Mouse (Mus musculus) erythroblast, embryonic 14.5 days (primary cell): ENCODE measurements around the gene Mrgpra4. TPM values are rescaled to one million over a fixed set of nuclear protein-coding genes. Genes with fewer than 3 reads are reported as not detected.

ENCODE experiments used
- H3K27me3 ChIP-seq: 2 replicates; pipeline ENCODE4 v1.6.1; 2012; ENCODE audit warnings: inconsistent platforms; ENCODE audit not compliant: control insufficient read depth
- H3K36me3 ChIP-seq: 2 replicates; pipeline ENCODE4 v1.6.1; 2012; ENCODE audit warnings: mild to moderate bottlenecking, inconsistent platforms; ENCODE audit not compliant: control insufficient read depth
- H3K4me1 ChIP-seq: 2 replicates; pipeline ENCODE4 v1.6.1; 2012; ENCODE audit warnings: inconsistent platforms; ENCODE audit not compliant: control insufficient read depth
- H3K4me3 ChIP-seq: replicated peaks from 2 replicates; pipeline ENCODE3; 2012; ENCODE audit warnings: moderate library complexity, mild to moderate bottlenecking, inconsistent platforms
- H3K9me3 ChIP-seq: 2 replicates; pipeline ENCODE4 v1.6.1; 2012; ENCODE audit warnings: low read length, inconsistent platforms, mixed read lengths; ENCODE audit not compliant: control insufficient read depth
- GATA1 ChIP-seq: IDR thresholded peaks from 2 replicates; pipeline ENCODE4 v1.6.1; 2012; ENCODE audit warnings: low read length, inconsistent platforms, mixed read lengths
- TAL1 ChIP-seq: IDR thresholded peaks from 3 replicates; pipeline ENCODE4 v1.6.1; 2012; ENCODE audit warnings: low read length, inconsistent platforms, mixed read lengths
- polyA plus RNA-seq: library from polyadenylated mRNA; stranded (reverse); fragments of >175 nt; gene quantifications from 2 replicates; pipeline ENCODE4 v1.2.3, GENCODE M21; 2012

The Mrgpra4 gene
- polyA plus RNA-seq = not detected in 2 replicates

DNA sequence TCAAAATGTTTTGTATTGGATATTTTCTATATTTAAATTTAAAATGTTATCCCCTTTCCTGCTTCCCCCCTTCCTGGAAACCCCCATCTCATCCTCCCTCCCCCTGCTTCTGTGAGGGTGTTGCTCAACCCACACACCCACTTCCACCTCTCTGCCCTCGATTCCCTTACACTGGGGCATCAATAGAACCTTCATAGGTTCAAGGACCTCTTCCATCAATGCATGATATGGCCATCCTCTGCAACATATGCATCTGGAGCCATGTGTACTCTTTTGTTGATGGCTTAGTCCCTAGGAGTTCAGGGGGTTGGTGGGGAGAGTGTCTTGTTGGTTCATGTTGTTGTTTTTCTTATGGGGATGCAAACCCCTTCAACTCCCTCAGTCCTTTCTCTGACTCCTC, at the start of gene Mrgpra4:
Gene Mrgpra4 (minus strand): TSS at position 101 of the 400 bp plus-strand sequence.
- no peaks in the 10 kb centered on the region for H3K4me1 ChIP-seq
- H3K36me3 ChIP-seq = no peaks in the 10 kb centered on the region
- TF ChIP-seq TAL1 (no peak), GATA1 (no peak)
- no peak within 1 kb of the TSS for H3K4me3 ChIP-seq
- no peaks in the 10 kb centered on the region for H3K27me3 ChIP-seq
- peaks cover 4% of the 10 kb centered on the region for H3K9me3 ChIP-seq

DNA sequence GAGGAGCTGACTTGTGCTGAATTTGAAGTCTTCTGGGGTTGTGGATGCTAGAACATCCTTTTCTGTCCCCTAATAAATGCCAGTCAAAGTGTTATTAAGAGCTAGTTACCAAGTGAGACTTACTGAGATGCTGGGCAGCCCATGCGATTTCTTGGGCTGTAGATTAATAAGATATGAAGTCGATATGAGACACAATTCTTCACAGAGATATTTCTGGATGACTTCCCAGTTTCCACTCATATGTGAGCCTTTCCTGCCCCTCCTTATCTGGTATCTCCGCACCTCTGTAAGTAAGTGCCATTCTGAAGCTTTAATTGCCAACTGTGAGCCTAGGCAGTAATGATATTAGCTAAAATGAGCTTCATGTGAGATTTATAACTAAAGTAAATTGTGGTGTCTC, 45.6 kb upstream of the Mrgpra4 start, which contains the start of gene Mrgprx1:
Gene Mrgprx1 (minus strand): TSS at position 101 of the 400 bp plus-strand sequence.
- no peak within 1 kb of the TSS for H3K4me3 ChIP-seq
- no peaks in the 10 kb centered on the region for H3K27me3 ChIP-seq
- H3K9me3 ChIP-seq = peaks cover 4% of the 10 kb centered on the region; the same call in 1 of the 2 replicates
- H3K4me1 ChIP-seq = no peaks in the 10 kb centered on the region
- TF ChIP-seq GATA1 = no peak
- no peak for TF ChIP-seq TAL1
- no peaks in the 10 kb centered on the region for H3K36me3 ChIP-seq

DNA sequence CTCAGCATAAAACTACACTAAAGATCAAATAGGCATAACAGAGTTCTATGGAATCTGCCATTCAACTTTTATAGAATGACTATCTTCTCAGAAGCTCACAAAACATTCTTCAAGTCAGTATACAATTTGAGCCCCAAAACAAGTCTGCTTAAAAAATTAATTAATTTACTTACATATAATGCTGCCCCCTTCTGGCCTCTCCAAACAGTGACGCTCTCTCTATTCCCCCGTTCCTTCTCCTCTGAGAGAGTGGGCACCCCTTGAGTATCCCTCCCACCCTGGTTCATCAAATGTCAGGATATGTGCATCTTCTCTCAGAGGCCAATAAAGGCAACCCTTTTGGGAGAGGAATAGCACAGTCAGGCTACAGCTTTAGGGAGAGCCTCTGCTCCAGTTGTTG, 36.0 kb upstream of the Mrgpra4 start:
- no peaks in the 10 kb centered on the region for H3K4me1 ChIP-seq
- peaks cover 3% of the 10 kb centered on the region; the same call in 1 of the 2 replicates for H3K9me3 ChIP-seq
- H3K27me3 ChIP-seq = no peaks in the 10 kb centered on the region
- TF ChIP-seq TAL1 (no peak), GATA1 (no peak)
- H3K36me3 ChIP-seq = no peaks in the 10 kb centered on the region
- H3K4me3 ChIP-seq = no peak overlapping the region

DNA sequence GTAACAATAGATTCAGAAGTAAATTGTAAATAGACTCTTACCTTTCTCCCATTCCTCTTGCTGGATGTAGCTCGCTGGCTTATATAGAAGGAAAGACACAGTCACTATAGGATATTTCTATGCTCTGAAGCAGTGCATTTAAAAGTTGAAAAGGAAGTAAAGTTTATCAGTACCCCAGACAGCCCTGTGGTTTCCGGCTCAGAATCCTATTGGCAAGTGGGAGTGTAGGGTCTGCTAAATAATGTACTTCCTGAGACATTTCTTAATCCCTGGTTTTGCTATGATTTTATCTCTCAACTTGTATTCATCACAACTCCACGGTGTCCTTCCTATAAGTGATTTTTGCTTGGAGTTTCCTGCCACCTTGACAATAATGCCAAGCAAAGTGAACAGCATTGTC, 13.8 kb upstream of the Mrgpra4 start:
- TF ChIP-seq GATA1 (no peak), TAL1 (no peak)
- Histone ChIP-seq H3K4me3 (no peak overlapping the region), H3K9me3 (peaks cover 4% of the 10 kb centered on the region; the same call in 1 of the 2 replicates), H3K36me3 (no peaks in the 10 kb centered on the region), H3K27me3 (no peaks in the 10 kb centered on the region), H3K4me1 (no peaks in the 10 kb centered on the region)

DNA sequence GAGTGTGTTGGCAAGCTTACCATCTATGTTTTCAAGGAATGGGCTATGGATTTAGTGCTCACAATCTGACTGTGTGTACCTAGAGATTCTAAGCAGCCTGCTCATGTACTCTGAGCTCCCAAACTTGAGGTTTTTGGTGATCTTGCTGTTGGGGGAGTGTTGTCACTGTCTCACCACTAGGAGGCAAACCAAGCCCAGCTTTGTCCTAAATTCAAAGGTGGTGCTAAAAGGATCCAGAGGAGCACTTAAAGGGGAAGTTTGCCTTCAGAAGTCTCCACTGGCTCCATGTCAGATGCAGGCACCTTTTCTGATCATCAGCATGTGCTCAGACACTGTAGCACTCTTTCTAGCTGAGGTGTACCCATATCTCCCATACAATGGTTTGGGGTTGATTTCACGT, 4.9 kb upstream of the Mrgpra4 start:
- Histone ChIP-seq H3K9me3 (no peaks in the 10 kb centered on the region; the same call in 1 of the 2 replicates), H3K27me3 (no peaks in the 10 kb centered on the region), H3K36me3 (no peaks in the 10 kb centered on the region), H3K4me1 (no peaks in the 10 kb centered on the region), H3K4me3 (no peak overlapping the region)
- TF ChIP-seq TAL1 (no peak), GATA1 (no peak)

Other genes with a start within 250 kb of the Mrgpra4 start
- not detected in 2 replicates for gene Mrgprx1, start 45.5 kb upstream of the Mrgpra4 start, polyA plus RNA-seq
- not detected in 2 replicates for gene Mrgprb5, start 186.9 kb upstream of the Mrgpra4 start, polyA plus RNA-seq
- gene Mrgprb4, start 217.2 kb upstream of the Mrgpra4 start, polyA plus RNA-seq = not detected in 2 replicates